Mouse (Mus musculus) CH12.LX (cell line): ENCODE data around the gene Trpm7. TPM values are rescaled to one million over a fixed set of nuclear protein-coding genes. Genes with fewer than 3 reads are reported as not detected.
A peak's percentile ranks its signal among the peaks of the same experiment; 100 is the strongest.

Experiments
- DNase-seq: peaks from one replicate; pipeline ENCODE4 v3.0.0-alpha.2; 2013; ENCODE audit errors: extremely low read depth
- H3K27ac ChIP-seq: 2 replicates; pipeline ENCODE4 v1.5.1; 2012; ENCODE audit warnings: low read depth, mild to moderate bottlenecking, control low read depth, moderate library complexity; ENCODE audit not compliant: insufficient read depth
- H3K27me3 ChIP-seq: replicated peaks from 2 replicates; pipeline ENCODE3; 2012; ENCODE audit warnings: inconsistent platforms
- H3K36me3 ChIP-seq, 2 experiments: replicated peaks in 1 of 2; 2 replicates each; pipeline versions ENCODE3 to v1.6.1; 2012; ENCODE audit warnings: inconsistent platforms in 1 of 2, low read length in 1 of 2, mild to moderate bottlenecking in 1 of 2, mixed read lengths in 1 of 2, moderate library complexity in 1 of 2; ENCODE audit not compliant: control insufficient read depth in 1 of 2, insufficient read depth in 1 of 2
- H3K4me1 ChIP-seq, 2 experiments: 2 replicates each; pipeline ENCODE4 v1.6.1; 2012; ENCODE audit warnings: inconsistent platforms in 1 of 2, moderate library complexity in 1 of 2; ENCODE audit not compliant: insufficient read depth in 2 of 2, control insufficient read depth in 1 of 2
- H3K4me2 ChIP-seq: 2 replicates; pipeline ENCODE4 v1.6.1; 2012; ENCODE audit warnings: low read depth, mild to moderate bottlenecking, control low read depth; ENCODE audit not compliant: poor library complexity, insufficient read depth, severe bottlenecking
- H3K4me3 ChIP-seq, 3 experiments: fragments of 150-350 bp in 1 of 3; sonication (generic) in 1 of 3; replicated peaks in 1 of 3; 2 replicates each; pipeline versions ENCODE3 to v1.5.1; 2011 to 2012; ENCODE audit warnings: low read depth in 2 of 3, low read length in 2 of 3, mild to moderate bottlenecking in 2 of 3, moderate library complexity in 2 of 3, control low read depth in 1 of 3, improper control_type of control experiment in 1 of 3, inconsistent platforms in 1 of 3, mixed read lengths in 1 of 3; ENCODE audit not compliant: poor library complexity in 1 of 3
- H3K79me2 ChIP-seq: replicated peaks from 2 replicates; pipeline ENCODE4 v1.6.1; 2012; ENCODE audit warnings: mild to moderate bottlenecking, moderate library complexity; ENCODE audit not compliant: control insufficient read depth, poor library complexity, insufficient read depth, severe bottlenecking; ENCODE audit errors: extremely low read depth
- H3K9ac ChIP-seq: 2 replicates; pipeline ENCODE4 v1.6.1; 2012; ENCODE audit warnings: low read depth, mild to moderate bottlenecking, control low read depth, moderate library complexity; ENCODE audit not compliant: insufficient read depth
- H3K9me3 ChIP-seq: replicated peaks from 2 replicates; pipeline ENCODE3; 2012; ENCODE audit warnings: low read length, inconsistent platforms, mixed read lengths
- CTCF ChIP-seq, 2 experiments: IDR thresholded peaks in 1 of 2; conservative IDR thresholded peaks in 1 of 2; 2 replicates each; pipeline ENCODE4 v1.5.1; 2011 to 2012; ENCODE audit warnings: low read depth in 2 of 2, low read length in 2 of 2, improper control_type of control experiment in 1 of 2, inconsistent platforms in 1 of 2, mild to moderate bottlenecking in 1 of 2, moderate library complexity in 1 of 2
- IRF4 ChIP-seq: IDR thresholded peaks from 2 replicates; pipeline ENCODE4 v1.6.1; 2014; ENCODE audit warnings: low read depth, mild to moderate bottlenecking, inconsistent platforms, low read length, improper control_type of control experiment
- MEF2A ChIP-seq: IDR thresholded peaks from 2 replicates; pipeline ENCODE4 v1.6.1; 2014; ENCODE audit warnings: low read depth, mild to moderate bottlenecking, inconsistent platforms, low read length, improper control_type of control experiment, borderline replicate concordance
- NRF1 ChIP-seq: IDR thresholded peaks from 2 replicates; pipeline ENCODE4 v1.6.1; 2014; ENCODE audit warnings: low read depth, mild to moderate bottlenecking, inconsistent platforms, low read length, improper control_type of control experiment, moderate library complexity
- POLR2AphosphoS2 ChIP-seq: IDR thresholded peaks from 2 replicates; pipeline ENCODE4 v1.6.1; 2011; ENCODE audit warnings: low read depth, low read length, improper control_type of control experiment
- RAD21 ChIP-seq: IDR thresholded peaks from 2 replicates; pipeline ENCODE4 v1.6.1; 2011; ENCODE audit warnings: low read depth, mild to moderate bottlenecking, low read length, improper control_type of control experiment, moderate library complexity
- SMC3 ChIP-seq: IDR thresholded peaks from 2 replicates; pipeline ENCODE4 v1.6.1; 2011; ENCODE audit warnings: low read depth, low read length, improper control_type of control experiment
- TBP ChIP-seq: conservative IDR thresholded peaks from 2 replicates; pipeline ENCODE4 v1.6.1; 2011; ENCODE audit warnings: low read depth, low read length, improper control_type of control experiment
- TCF12 ChIP-seq: IDR thresholded peaks from 2 replicates; pipeline ENCODE4 v1.6.1; 2014; ENCODE audit warnings: low read depth, mild to moderate bottlenecking, inconsistent platforms, low read length, improper control_type of control experiment
- UBTF ChIP-seq: IDR thresholded peaks from 2 replicates; pipeline ENCODE4 v1.6.1; 2012; ENCODE audit warnings: low read depth, mild to moderate bottlenecking, inconsistent platforms, low read length, improper control_type of control experiment, moderate library complexity
- USF2 ChIP-seq: conservative IDR thresholded peaks from 2 replicates; pipeline ENCODE4 v1.6.1; 2011; ENCODE audit warnings: low read depth, low read length, improper control_type of control experiment
- ZMIZ1 ChIP-seq: IDR thresholded peaks from 2 replicates; pipeline ENCODE4 v1.6.1; 2012; ENCODE audit warnings: low read depth, mild to moderate bottlenecking, inconsistent platforms, low read length, improper control_type of control experiment
- dilution Hi-C: fragments of 300-500 bp; cut with MboI; formaldehyde crosslinking; loops from 2 replicates; pipeline ENCODE4 v1.14.3; 2020; ENCODE audit warnings: low sequenced_read_pairs; ENCODE audit not compliant: extremely low pct_unique_long_range_greater_than_20kb, extremely low pct_ligation_motif_present
- in situ Hi-C: fragments of 300-500 bp; cut with MboI; formaldehyde crosslinking; loops from 3 replicates; pipeline ENCODE4 v1.14.3; 2019; ENCODE audit warnings: low sequenced_read_pairs, low pct_ligation_motif_present, low pct_unique_long_range_greater_than_20kb, mixed read lengths
- polyA plus RNA-seq: library from polyadenylated mRNA; unstranded; fragments of >175 nt; gene quantifications from 2 replicates; pipeline ENCODE4 v1.2.1, GENCODE M21; 2012; ENCODE audit warnings: low read depth; ENCODE audit not compliant: insufficient read length
- total RNA-seq, 2 experiments: library from RNA; depleted of rRNA; stranded (reverse); fragments of 300-350 nt in 1 of 2; fragments of >200 nt in 1 of 2; gene quantifications; 2 replicates each; pipeline ENCODE4 v1.2.3; 2012 to 2014

The Trpm7 gene
- total and polyA plus RNA-seq, 3 experiments: 14.1 to 30.1 (median 23.7) TPM

- Histone ChIP-seq H3K4me3 (no peak overlapping the region), H3K4me1 (peaks cover 0 to 11% of the 10 kb centered on the region in 2 experiments; a peak in 1 of 4 replicates), H3K27me3 (no peaks in the 10 kb centered on the region), H3K79me2 (no peaks in the 10 kb centered on the region), H3K4me2 (no peak overlapping the region), H3K27ac (no peak overlapping the region), H3K9ac (no peak overlapping the region), H3K9me3 (peaks cover 2% of the 10 kb centered on the region), H3K36me3 (peaks cover 3 to 24% of the 10 kb centered on the region in 2 experiments)
- no peak for DNase-seq
- TF ChIP-seq RAD21 (peak; percentile 14), NRF1 (no peak), MEF2A (no peak), UBTF (no peak), CTCF (conservative IDR thresholded peaks at IDR 0.05 in 1 of 2, IDR thresholded peaks at IDR 0.05 in 1 of 2; ENCODE audit: low read depth in 2 of 2, low read length in 2 of 2) (peak in 1 of 2 experiments; percentile 45; a peak in 2 of 4 replicates), SMC3 (peak; percentile 23)
- dilution Hi-C loops: no loop called here
- in situ Hi-C loops: no loop called here
Observed at GRCm38 (mm10) chr2:126768194-126768593, 107.8 kb downstream of the Trpm7 start.

GRCm38 (mm10) chr2:126767599-126767998 lies 108.4 kb downstream of the Trpm7 start:
- DNase-seq: no peak
- in situ Hi-C loops: no loop called here
- TF ChIP-seq ZMIZ1 (no peak), CTCF (conservative IDR thresholded peaks at IDR 0.05 in 1 of 2, IDR thresholded peaks at IDR 0.05 in 1 of 2; ENCODE audit: low read depth in 2 of 2, low read length in 2 of 2) (peak in 1 of 2 experiments; percentile 37; a peak in 2 of 4 replicates), IRF4 (no peak)
- TF ChIP-seq, all 38 proteins: peak for 1
- dilution Hi-C loops: no loop called here
- Histone ChIP-seq H3K4me3 (no peak overlapping the region), H3K27me3 (no peaks in the 10 kb centered on the region), H3K36me3 (peaks cover 5 to 28% of the 10 kb centered on the region in 2 experiments), H3K79me2 (no peaks in the 10 kb centered on the region), H3K4me2 (no peak overlapping the region), H3K4me1 (peaks cover 0 to 11% of the 10 kb centered on the region in 2 experiments; a peak in 1 of 4 replicates), H3K27ac (no peak overlapping the region), H3K9ac (no peak overlapping the region), H3K9me3 (peaks cover 2% of the 10 kb centered on the region)

- Histone ChIP-seq H3K27ac (no peak overlapping the region), H3K4me1 (peaks cover 0 to 11% of the 10 kb centered on the region in 2 experiments; a peak in 1 of 4 replicates), H3K9ac (no peak overlapping the region), H3K79me2 (no peaks in the 10 kb centered on the region), H3K4me3 (no peak overlapping the region), H3K4me2 (no peak overlapping the region), H3K9me3 (no peaks in the 10 kb centered on the region), H3K27me3 (no peaks in the 10 kb centered on the region), H3K36me3 (peaks cover 15 to 44% of the 10 kb centered on the region in 2 experiments)
- dilution Hi-C loops: no loop called here
- in situ Hi-C loops: no loop called here
- no peak for DNase-seq
- no peak for TF ChIP-seq USF2
- TF ChIP-seq NRF1: no peak
- no peak for TF ChIP-seq TCF12
- TF ChIP-seq TBP: no peak
- no peak for TF ChIP-seq POLR2AphosphoS2
- TF ChIP-seq, all 38 proteins: peak for 0
Observed at GRCm38 (mm10) chr2:126765867-126766582, 110.0 kb downstream of the Trpm7 start.
